ENCODE assay signal across 9 mouse cellular contexts in genomic region chr5:92332359-92332840, GRCm38 (mm10). TPM values are rescaled to one million over a fixed set of nuclear protein-coding genes. Genes with fewer than 3 reads are reported as not detected.
DNase-seq lines count a peak whose midpoint lies in the region; ATAC-seq and TF ChIP-seq lines count a peak whose summit lies in the region.
"Had no signal": no experiment of that assay in that cellular context is flagged by ENCODE, and none has a peak within 500 bp of the region (broad histone marks: within the 10 kb centered on the region; RNA-seq: fewer than 3 reads in every experiment).

No protein-coding gene starts in this region.

- DNase-seq in adrenal gland, adult 2 months = peak; percentile 72
- no peak for DNase-seq in adrenal gland, adult 18-20 months (ENCODE audit: low spot score in 2 of 2)
- peak; percentile 80 for DNase-seq in MN1 (ENCODE audit: low spot score)
- peak; percentile 80 to 83 for DNase-seq in heart, adult 9 months (ENCODE audit: low spot score in 2 of 2)
- peak; percentile 85 for DNase-seq in kidney, postnatal 0 days (ENCODE audit: low spot score)
- peak; percentile 27 for DNase-seq in midbrain, postnatal 0 days (ENCODE audit: low spot score)
- no peak for DNase-seq in cerebellum, adult 18-20 months
- DNase-seq in right cerebral cortex, postnatal 36 days (ENCODE audit: low spot score in 2 of 2) = no peak

- H3K9me3 ChIP-seq in kidney, postnatal 0 days (replicated peaks; ENCODE audit: low read length) = no peaks in the 10 kb centered on the region
- no peaks in the 10 kb centered on the region for H3K9me3 ChIP-seq in midbrain, postnatal 0 days (ENCODE audit: low read length)
- H3K9me3 ChIP-seq: embryonic facial prominence, embryonic 12.5 days had no signal

- peak overlapping the region; percentile 81 for H3K27ac ChIP-seq in kidney, postnatal 0 days
- no peak overlapping the region for H3K27ac ChIP-seq in midbrain, postnatal 0 days (ENCODE audit: low read depth, low read length)
- H3K27ac ChIP-seq: embryonic facial prominence, embryonic 12.5 days had no signal

- no peaks in the 10 kb centered on the region for H3K36me3 ChIP-seq in kidney, postnatal 0 days (ENCODE audit: insufficient read depth, low read length)
- H3K36me3 ChIP-seq in midbrain, postnatal 0 days (ENCODE audit: insufficient read depth, low read length) = no peaks in the 10 kb centered on the region
- H3K36me3 ChIP-seq: embryonic facial prominence, embryonic 12.5 days had no signal

- WGBS in kidney, postnatal 0 days = 43% methylated on average over 9 of the region's 9 CpGs
- WGBS in midbrain, postnatal 0 days = 53% methylated on average over 9 of the region's 9 CpGs

- no peak overlapping the region for H3K9ac ChIP-seq in kidney, postnatal 0 days (ENCODE audit: low read depth, low read length)
- no peak overlapping the region for H3K9ac ChIP-seq in midbrain, postnatal 0 days (replicated peaks; ENCODE audit: low read length, poor library complexity, severe bottlenecking)
- H3K9ac ChIP-seq: embryonic facial prominence, embryonic 12.5 days had no signal

- peak overlapping the region; percentile 27 for H3K4me2 ChIP-seq in kidney, postnatal 0 days (ENCODE audit: low read length)
- H3K4me2 ChIP-seq in midbrain, postnatal 0 days (ENCODE audit: low read depth, low read length, poor library complexity, severe bottlenecking) = 0 out of 2 replicates have a peak overlapping the region, but pooled peaks have one; percentile 9
- H3K4me2 ChIP-seq: embryonic facial prominence, embryonic 12.5 days had no signal

- ATAC-seq in kidney, postnatal 0 days (replicated peaks; ENCODE audit: low FRiP score, low read depth) = no peak
- ATAC-seq in midbrain, postnatal 0 days (ENCODE audit: low FRiP score) = no peak

- H3K4me3 ChIP-seq in kidney, postnatal 0 days (replicated peaks; ENCODE audit: low read depth, low read length) = no peak overlapping the region; the same call in 1 of the 2 replicates
- H3K4me3 ChIP-seq in midbrain, postnatal 0 days (ENCODE audit: low read depth, low read length) = no peak overlapping the region
- H3K4me3 ChIP-seq: embryonic facial prominence, embryonic 12.5 days had no signal

- H3K27me3 ChIP-seq in kidney, postnatal 0 days (ENCODE audit: insufficient read depth, low read length) = no peaks in the 10 kb centered on the region
- no peaks in the 10 kb centered on the region for H3K27me3 ChIP-seq in midbrain, postnatal 0 days (ENCODE audit: insufficient read depth, low read length)
- H3K27me3 ChIP-seq: embryonic facial prominence, embryonic 12.5 days had no signal

- no peaks in the 10 kb centered on the region for H3K4me1 ChIP-seq in kidney, postnatal 0 days (replicated peaks; ENCODE audit: insufficient read depth, low read length)
- no peaks in the 10 kb centered on the region for H3K4me1 ChIP-seq in midbrain, postnatal 0 days (ENCODE audit: insufficient read depth, low read length)
- H3K4me1 ChIP-seq: embryonic facial prominence, embryonic 12.5 days had no signal

- no peak for TF ChIP-seq CTCF in kidney, postnatal 0 days (IDR thresholded peaks at IDR 0.05; ENCODE audit: low read depth)
- TF ChIP-seq CTCF in midbrain, postnatal 0 days (IDR thresholded peaks at IDR 0.05) = no peak

RNA-seq across cellular contexts. Expression of gene Art3, which starts 0.8 kb away (rescaled TPM):
- 10 to 100 TPM; 39.2 to 58.2 TPM for total RNA-seq in adrenal gland, adult 2 months (2021)
- polyA plus RNA-seq in adrenal gland, adult 2 months (2012; rRNA removed) = 2.6 and 3.1 TPM in 2 replicates
- total RNA-seq in adrenal gland, adult 18-20 months (2021) = 10 to 100 TPM; 48.5 to 78.3 TPM
- 8.0 and 9.2 TPM in 2 replicates for polyA plus RNA-seq in kidney, postnatal 0 days (2015; fragmentation: Nextera tagmentation; extraction: Ambion mirVana)
- total RNA-seq in midbrain, postnatal 0 days (2014; rRNA removed) = 4.2 and 4.7 TPM in 2 replicates
- polyA plus RNA-seq in midbrain, postnatal 0 days (2015; fragmentation: Nextera tagmentation; extraction: Ambion mirVana) = 5.5 and 7.1 TPM in 2 replicates

RNA-seq across cellular contexts. Expression of gene Cxcl9, which starts 4.5 kb away (rescaled TPM):
- 1 to 10 TPM; 2.5 to 2.6 TPM for total RNA-seq in adrenal gland, adult 2 months (2021)
- polyA plus RNA-seq in adrenal gland, adult 2 months (2012; rRNA removed) = 3.7 and 7.2 TPM in 2 replicates
- 1 to 10 TPM; 1.3 to 3.4 TPM for total RNA-seq in adrenal gland, adult 18-20 months (2021)
- polyA plus RNA-seq in kidney, postnatal 0 days (2015; fragmentation: Nextera tagmentation; extraction: Ambion mirVana) = 0.08 and 0.13 TPM in 2 replicates
- total RNA-seq in midbrain, postnatal 0 days (2014; rRNA removed) = not detected in 2 replicates
- not detected in 2 replicates for polyA plus RNA-seq in midbrain, postnatal 0 days (2015; fragmentation: Nextera tagmentation; extraction: Ambion mirVana)
- polyA plus RNA-seq: embryonic facial prominence, embryonic 12.5 days had no signal

RNA-seq across cellular contexts. Expression of gene Cxcl10, which starts 16.3 kb away (rescaled TPM):
- total RNA-seq in adrenal gland, adult 2 months (2021) = under 1 TPM; 0.43 to 0.73 TPM
- polyA plus RNA-seq in adrenal gland, adult 2 months (2012; rRNA removed) = 1.7 and 3.6 TPM in 2 replicates
- total RNA-seq in adrenal gland, adult 18-20 months (2021) = under 1 TPM; 0.43 to 0.61 TPM
- 3.4 and 3.8 TPM in 2 replicates for polyA plus RNA-seq in kidney, postnatal 0 days (2015; fragmentation: Nextera tagmentation; extraction: Ambion mirVana)
- total RNA-seq in midbrain, postnatal 0 days (2014; rRNA removed) = not detected in 2 replicates
- 0.28 TPM in 1 of 2 replicates, not detected in the other for polyA plus RNA-seq in midbrain, postnatal 0 days (2015; fragmentation: Nextera tagmentation; extraction: Ambion mirVana)

RNA-seq across cellular contexts. Expression of gene Sdad1, which starts 22.1 kb away (rescaled TPM):
- total RNA-seq in adrenal gland, adult 2 months (2021) = 10 to 100 TPM; 25.0 to 39.1 TPM
- polyA plus RNA-seq in adrenal gland, adult 2 months (2012; rRNA removed) = 11.2 and 13.2 TPM in 2 replicates
- 10 to 100 TPM; 27.9 to 28.3 TPM for total RNA-seq in adrenal gland, adult 18-20 months (2021)
- polyA plus RNA-seq in kidney, postnatal 0 days (2015; fragmentation: Nextera tagmentation; extraction: Ambion mirVana) = 33.8 and 34.8 TPM in 2 replicates
- total RNA-seq in midbrain, postnatal 0 days (2014; rRNA removed) = 33.1 and 38.7 TPM in 2 replicates
- 27.2 and 33.2 TPM in 2 replicates for polyA plus RNA-seq in midbrain, postnatal 0 days (2015; fragmentation: Nextera tagmentation; extraction: Ambion mirVana)

RNA-seq across cellular contexts. Expression of gene Naaa, which starts 54.4 kb away (rescaled TPM):
- 10 to 100 TPM; 20.1 to 29.4 TPM for total RNA-seq in adrenal gland, adult 2 months (2021)
- polyA plus RNA-seq in adrenal gland, adult 2 months (2012; rRNA removed) = 33.6 and 42.7 TPM in 2 replicates
- 10 to 100 TPM; 19.0 to 28.7 TPM for total RNA-seq in adrenal gland, adult 18-20 months (2021)
- polyA plus RNA-seq in kidney, postnatal 0 days (2015; fragmentation: Nextera tagmentation; extraction: Ambion mirVana) = 19.4 and 19.7 TPM in 2 replicates
- 23.5 and 28.7 TPM in 2 replicates for total RNA-seq in midbrain, postnatal 0 days (2014; rRNA removed)
- polyA plus RNA-seq in midbrain, postnatal 0 days (2015; fragmentation: Nextera tagmentation; extraction: Ambion mirVana) = 20.0 and 23.1 TPM in 2 replicates

Comparison
In these comparisons a context has a peak if more than half of its experiments do, and no peak if none do; other contexts are left out.
1. DNase-seq: peak in adrenal gland, adult 2 months (single experiment), MN1 (single experiment), heart, adult 9 months (2 of 2), kidney, postnatal 0 days (single experiment) and midbrain, postnatal 0 days (single experiment); none in adrenal gland, adult 18-20 months (0 of 2), cerebellum, adult 18-20 months (0 of 2) and right cerebral cortex, postnatal 36 days (0 of 2).